Mouse (Mus musculus): Measurements from ENCODE around the gene Sntg2.

Sntg2 gene

DNA sequence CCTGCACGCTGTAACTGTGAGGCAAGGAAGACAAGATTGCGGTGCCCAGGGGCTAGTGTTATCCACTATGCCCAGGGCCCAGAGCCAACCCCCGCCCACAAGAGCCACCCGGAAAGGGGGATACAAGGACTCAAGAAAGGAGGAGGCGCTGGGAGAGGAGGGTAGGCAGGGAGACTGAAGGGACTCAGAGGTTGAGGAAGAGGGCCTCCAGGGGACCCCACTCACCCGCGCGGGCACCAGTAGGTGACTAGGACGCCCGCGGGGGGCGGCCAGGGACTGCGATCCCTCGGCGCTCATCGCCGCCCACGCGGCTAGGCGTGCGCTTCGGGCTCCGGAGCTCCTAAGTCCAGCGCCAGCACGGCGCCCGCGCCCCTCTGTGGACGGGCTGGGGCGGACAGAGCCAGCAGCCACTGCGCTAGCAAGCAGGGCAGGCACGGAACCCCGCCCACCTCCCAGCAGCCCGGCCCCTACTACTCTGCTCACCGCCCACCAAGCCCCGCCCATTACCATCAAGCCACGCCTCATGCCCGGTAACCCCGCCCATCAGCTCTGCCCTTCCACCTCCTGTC is at the start of gene Sntg2:
Gene Sntg2 (minus strand): TSS at position 443 of the 569 bp plus-strand sequence.
- in situ Hi-C loops (cut with MboI, MseI) = no loop called here

DNA sequence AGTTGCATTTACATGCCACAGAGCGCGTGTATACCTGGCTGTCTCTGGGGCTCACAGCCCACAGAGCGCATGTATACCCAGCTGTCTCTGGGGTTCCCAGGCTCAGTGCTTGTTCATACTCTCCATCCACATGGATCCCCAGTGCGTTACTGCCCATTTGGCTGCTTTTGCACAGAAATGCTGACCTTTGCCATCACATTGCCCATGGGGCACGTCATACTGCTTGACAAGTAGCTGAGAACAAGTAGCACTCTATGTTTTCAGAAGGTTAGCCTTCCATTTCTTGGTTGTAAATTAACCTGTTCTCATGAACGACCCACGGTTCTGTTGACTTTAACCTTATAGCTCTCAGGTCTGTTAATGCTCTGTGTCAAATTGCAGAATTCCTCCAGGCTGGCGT is 43.4 kb upstream of the Sntg2 start:
- in situ Hi-C loops (cut with MboI, MseI) = loop anchor here (10.0 kb wide), 1 partner anchor 1038 kb away; no protein-coding TSS in a partner anchor

DNA sequence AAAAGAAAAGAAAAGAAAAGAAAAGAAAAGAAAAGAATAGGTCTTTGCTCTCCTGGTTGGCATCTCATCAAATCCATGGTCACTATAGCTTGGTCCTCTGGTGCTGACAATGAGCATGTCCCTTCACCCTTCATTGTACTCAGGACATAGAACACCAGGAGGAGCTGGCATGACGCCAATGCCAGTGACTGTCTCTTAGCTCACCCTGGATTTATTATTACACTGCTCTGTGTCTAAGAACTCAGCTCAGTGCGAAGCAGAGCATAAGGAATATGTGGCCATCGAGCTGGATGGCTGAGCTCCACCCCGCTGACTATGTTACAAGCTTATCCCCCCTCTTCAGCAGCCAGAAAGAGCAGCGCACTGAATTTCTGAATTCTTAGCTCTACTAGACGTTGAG is 42.8 kb upstream of the Sntg2 start:
- in situ Hi-C loops (cut with MboI, MseI) = loop anchor here (10.0 kb wide), 1 partner anchor 1039 kb away; no protein-coding TSS in a partner anchor

DNA sequence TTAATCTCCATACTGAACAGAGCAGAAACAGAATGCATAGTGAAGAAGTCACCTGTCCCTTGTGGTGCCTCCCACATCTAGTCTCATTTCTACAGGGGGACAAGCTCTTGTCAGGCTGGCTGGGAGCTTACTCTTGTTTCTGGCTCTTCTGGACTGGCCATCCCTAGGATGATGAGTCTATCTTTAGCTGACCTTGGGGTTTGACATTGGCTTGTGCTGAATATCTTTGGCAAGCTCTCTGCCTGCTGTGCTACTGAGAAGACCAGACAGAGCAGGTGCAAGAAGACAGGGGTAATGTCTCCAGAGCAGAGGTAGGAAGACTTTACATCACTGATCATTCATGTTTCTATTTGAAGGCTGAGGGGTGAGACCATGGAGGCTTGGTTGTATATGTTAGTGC is 29.5 kb upstream of the Sntg2 start:
- in situ Hi-C loops (cut with MboI, MseI) = no loop called here

DNA sequence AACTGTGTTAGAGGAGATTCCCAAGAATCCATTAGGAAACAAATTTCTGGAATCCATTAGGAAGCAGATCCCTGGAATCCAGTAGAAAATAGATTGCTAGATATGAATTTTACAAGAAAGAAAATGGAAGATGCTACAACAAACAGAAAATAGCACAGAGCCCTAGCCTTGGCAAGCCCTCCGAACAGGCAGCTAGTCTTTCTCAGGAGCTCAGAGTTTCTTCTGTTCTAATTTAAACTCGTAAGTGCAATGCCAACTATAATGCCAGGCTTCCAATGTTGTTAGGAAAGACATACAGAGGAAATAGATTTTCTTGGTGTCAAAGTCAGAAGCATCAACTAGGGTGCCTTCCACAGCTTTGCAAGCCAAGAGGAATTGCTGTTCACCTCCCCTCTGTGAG is 27.4 kb upstream of the Sntg2 start:
- in situ Hi-C loops (cut with MboI, MseI) = no loop called here

DNA sequence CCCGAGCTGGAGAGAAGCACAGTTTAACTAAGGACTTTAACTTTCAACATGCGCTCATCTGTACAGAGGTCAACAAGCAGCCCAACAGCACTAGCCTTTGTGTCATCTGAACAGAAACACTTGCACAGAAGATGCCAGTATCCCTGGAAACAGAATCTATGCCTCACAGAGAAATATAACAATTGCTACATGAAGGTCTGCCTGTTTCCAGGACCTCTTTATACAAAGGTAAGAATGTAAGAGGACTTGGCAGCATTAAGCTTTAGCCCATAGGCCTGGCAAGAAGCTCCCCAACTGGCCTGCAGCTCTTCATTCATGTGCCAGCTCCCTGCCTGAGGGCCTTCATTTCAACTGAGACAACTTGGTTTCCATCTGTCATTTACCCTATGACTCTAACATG is 26.9 kb upstream of the Sntg2 start:
- in situ Hi-C loops (cut with MboI, MseI) = no loop called here

GRCm38 (mm10) chr12:30372293-30372692 is 882 bp downstream of the Sntg2 start:
- in situ Hi-C loops (cut with MboI, MseI) = no loop called here

DNA sequence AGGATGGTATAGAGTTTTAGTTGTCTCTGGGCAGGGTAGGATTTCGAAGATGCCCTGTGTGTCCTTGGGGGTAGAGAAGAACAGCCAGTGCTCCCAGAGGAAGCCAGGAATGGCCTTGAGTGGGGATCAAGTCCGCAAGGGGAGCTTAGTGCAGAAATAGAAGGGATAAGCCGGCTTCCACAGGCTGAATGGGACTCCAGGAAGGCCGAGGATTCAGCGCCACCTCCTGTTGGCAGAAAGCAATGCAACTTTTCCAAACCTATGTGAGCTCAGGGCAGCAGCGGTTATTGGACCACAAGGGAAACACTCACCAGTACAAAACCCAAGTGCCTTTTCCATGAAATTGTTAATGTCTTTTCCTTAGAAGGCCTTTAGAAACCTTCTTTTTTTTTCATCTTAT is 3.4 kb downstream of the Sntg2 start:
- in situ Hi-C loops (cut with MboI, MseI) = no loop called here

GRCm38 (mm10) chr12:30369141-30369540 is 4.0 kb downstream of the Sntg2 start:
- in situ Hi-C loops (cut with MboI, MseI) = no loop called here

DNA sequence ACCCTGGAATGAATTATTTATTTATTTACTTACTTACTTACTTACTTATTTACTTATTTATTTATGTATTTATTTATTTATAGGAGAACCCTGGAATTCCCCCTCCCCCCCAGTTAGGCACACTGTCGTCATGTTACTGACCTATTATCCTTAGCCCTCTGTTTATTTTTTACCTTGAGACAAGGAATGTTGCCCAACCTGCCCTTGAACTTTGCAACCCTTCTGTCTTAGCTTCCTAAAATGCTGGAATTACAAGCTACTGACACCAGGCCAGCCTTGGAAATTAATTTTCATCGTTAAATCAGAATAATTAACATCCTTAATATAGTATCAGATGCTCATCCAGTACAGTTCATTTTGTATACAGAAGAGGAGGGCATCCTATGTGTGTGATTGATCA is 10.9 kb downstream of the Sntg2 start:
- in situ Hi-C loops (cut with MboI, MseI) = no loop called here

GRCm38 (mm10) chr12:30357666-30358065 is 15.5 kb downstream of the Sntg2 start:
- in situ Hi-C loops (cut with MboI, MseI) = no loop called here

GRCm38 (mm10) chr12:30352393-30352792 is 20.8 kb downstream of the Sntg2 start:
- in situ Hi-C loops (cut with MboI, MseI) = no loop called here

DNA sequence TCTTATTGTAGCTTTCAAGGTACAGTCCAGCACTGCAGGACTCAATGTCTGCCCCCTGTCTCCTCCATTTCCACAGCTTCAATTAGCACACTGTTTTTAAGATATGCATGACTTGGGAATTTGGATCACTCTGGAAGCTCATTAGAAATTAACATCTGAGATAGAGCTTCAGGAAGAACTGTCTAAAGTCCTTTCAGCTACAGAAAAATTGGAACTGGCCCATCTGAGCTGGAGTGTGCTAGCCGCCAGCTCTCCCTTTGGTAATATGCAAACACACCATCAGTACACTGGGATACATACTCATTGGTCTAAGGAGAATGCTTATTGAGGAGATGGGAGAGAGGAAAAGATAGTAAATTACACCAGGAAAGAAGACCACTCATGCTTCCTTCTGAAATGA is 25.1 kb downstream of the Sntg2 start:
- in situ Hi-C loops (cut with MboI, MseI) = no loop called here

DNA sequence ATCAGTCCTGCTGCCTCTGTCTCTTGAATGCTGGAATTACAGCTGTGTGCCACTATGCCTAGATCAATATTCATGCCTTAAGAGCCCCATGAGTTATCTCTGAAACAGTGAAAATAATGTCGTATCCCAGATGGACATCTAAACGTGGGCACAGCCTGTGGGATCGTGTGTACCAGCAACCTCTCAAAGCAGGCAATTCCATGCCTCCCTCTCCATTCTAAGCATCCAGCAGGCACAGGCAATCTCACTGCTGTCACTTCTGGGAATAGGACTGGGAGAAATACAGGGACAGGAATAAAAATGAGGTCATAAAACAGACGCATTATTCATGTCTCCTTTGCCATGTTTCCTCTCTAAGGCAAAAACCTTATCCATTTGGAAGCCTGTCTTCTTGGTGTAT is 25.9 kb downstream of the Sntg2 start:
- in situ Hi-C loops (cut with MboI, MseI) = no loop called here

- in situ Hi-C loops (cut with MboI, MseI) = no loop called here
Measured at GRCm38 (mm10) chr12:30344806-30345205, 28.4 kb downstream of the Sntg2 start.

GRCm38 (mm10) chr12:30336301-30336700 is 36.9 kb downstream of the Sntg2 start:
- in situ Hi-C loops (cut with MboI, MseI) = no loop called here

GRCm38 (mm10) chr12:30334502-30334901 is 38.7 kb downstream of the Sntg2 start:
- in situ Hi-C loops (cut with MboI, MseI) = no loop called here

DNA sequence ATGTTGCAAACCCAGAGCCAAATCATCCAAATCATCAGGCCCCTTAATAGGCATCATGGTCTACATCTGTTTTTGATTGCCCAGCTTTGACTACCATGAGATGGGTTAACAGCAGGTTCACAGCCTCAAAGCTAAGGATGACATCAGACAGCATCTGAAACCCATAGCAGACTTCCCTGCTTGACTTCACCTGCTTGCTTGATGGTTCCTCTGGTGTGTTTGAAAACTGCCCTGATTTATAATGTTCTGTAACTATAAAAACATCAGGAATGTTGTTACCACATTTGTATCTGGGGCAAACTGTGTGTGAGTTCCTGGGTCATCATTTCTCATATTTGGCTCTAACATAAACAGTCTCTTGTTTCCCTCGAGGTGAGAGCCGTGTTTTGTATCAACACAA is 55.2 kb downstream of the Sntg2 start:
- in situ Hi-C loops (cut with MboI, MseI) = no loop called here

DNA sequence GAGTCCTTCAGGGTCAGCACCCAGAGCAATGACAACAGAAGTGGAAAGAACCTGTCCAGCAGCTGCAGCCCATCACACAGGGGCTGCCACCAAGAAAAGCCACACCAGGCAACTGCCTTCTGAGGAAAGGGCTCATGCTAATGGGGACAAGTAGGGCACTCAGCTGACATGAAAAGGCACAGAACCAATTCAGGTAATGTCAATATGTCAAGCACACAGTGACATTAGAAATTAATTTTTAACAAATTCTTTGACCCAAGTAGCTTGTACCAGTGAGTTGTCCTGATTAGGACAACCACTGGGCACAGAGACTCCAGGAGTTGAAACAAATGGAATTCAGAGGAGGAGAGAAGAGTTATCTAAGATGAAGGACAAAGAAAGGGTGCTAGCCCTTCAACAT is 60.2 kb downstream of the Sntg2 start:
- in situ Hi-C loops (cut with MboI, MseI) = no loop called here

DNA sequence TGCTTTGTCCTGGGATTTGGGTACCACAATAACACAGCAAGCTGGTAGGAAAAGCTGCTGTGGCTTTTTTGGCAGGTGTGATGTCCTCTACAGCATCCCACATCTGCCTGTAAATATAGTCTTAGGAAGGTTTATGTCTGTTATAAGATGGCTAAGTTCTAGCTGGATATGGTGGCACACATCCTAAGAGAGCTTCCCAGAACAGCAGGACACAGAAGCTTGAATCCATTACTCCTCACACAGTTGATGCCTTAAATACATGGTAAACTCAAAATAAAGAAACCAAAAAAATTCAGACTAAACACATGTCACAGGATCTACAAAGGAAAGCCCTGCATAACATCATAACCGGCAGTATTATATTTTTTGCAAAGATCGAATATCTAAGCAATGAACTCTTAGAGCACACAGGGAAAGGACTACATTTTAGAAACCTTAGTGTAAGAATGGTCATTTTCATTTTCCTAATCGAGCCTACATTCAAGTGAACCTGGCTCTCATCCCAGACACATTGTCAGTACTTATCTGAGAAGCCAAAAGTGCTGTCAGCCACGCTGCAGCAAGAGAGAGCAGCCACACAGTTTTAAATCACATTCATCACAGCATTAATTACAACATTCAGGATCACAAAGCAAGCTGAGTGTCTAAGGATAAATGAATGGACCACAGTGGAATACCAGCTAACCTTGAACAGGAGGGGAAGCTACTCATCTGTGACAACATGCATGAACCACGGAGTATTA is 64.8 kb downstream of the Sntg2 start:
- in situ Hi-C loops (cut with MboI, MseI) = no loop called here

DNA sequence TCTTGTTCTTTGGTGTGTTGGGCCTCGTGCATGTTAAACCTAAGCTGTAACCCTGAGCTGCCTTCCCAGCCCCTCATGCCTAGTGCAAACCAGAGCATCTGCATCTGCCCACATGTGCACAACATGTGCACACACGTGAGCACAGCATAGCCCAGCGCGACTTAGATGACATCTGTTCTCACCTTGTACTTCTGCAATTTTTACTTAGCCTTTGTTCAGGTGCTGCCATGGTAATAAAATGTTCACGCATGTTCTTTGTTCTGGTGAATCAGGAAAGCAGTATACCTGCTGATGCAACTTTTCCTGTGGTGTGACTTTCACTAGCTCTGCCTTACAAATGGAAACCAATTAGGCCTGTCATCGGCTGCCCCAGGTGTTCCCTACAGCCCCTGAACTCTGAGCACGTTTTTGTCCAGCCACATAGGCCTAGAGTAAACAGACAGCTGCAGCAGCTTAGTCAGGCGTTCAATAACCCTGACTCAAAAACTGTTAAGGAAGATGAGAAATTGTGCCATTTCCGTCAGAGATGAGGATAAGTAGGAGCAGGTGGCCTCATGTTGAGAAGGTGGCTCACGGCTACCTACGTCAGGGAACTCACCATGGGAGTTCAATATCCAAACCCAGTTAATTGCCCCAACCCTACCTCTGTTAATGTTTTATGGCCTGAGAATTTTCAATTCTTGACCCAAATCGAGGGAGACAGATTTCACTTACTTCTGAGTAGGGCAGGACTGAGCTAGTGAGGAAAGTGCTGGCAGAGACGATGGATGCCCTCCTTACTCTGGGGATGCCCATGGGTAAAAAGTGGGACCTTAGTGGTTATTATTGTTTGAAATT is 80.2 kb downstream of the Sntg2 start:
- in situ Hi-C loops (cut with MboI, MseI) = no loop called here

DNA sequence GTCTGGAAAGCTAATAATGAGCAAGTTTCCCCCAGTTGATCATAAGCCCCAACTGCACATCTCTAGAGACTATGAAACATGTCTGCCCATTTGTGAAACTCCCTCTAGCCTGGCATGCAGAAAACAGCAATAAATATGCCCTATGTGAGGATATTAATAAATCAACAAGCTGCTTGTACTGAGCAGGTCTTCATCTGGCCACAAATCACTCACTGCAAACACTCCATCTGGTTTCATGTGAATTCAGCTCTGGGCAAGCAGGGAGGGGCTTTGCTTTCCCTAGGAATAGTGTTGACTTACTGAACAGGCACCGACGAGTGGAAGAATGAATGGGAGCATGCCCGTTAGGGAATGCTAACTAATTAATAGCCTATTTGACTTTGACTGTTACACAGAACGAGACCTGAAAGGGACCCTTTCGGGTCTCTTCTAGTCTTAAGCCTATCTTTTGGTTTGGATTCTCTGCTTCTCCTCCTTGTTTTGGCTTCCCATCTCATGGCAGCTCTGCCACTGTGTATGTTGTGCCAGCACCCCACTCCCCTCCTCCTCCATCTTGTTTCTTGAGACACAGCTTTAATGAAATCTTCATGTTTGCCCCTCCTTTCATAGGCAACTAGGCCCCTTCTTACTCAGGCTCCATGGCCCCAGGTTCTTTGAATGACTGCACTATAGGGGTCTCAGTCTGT is 86.1 kb downstream of the Sntg2 start:
- in situ Hi-C loops (cut with MboI, MseI) = no loop called here
